Mouse (Mus musculus) brain, embryonic 14.5 days (tissue): ENCODE data around the gene Akap14.

Experiments used
- CTCF ChIP-seq: fragments of 200-500 bp; IDR thresholded peaks from 2 replicates; pipeline ENCODE4 v1.5.1; 2012; ENCODE audit warnings: inconsistent platforms, mild to moderate bottlenecking, moderate library complexity, borderline replicate concordance; ENCODE audit not compliant: insufficient read depth, insufficient read length; ENCODE audit errors: extremely low read depth
- POLR2A ChIP-seq: fragments of 200-500 bp; IDR thresholded peaks from 2 replicates; pipeline ENCODE4 v1.6.1; 2012; ENCODE audit warnings: mild to moderate bottlenecking, inconsistent platforms, borderline replicate concordance; ENCODE audit not compliant: poor library complexity, insufficient read depth, insufficient read length, severe bottlenecking; ENCODE audit errors: extremely low read depth

DNA sequence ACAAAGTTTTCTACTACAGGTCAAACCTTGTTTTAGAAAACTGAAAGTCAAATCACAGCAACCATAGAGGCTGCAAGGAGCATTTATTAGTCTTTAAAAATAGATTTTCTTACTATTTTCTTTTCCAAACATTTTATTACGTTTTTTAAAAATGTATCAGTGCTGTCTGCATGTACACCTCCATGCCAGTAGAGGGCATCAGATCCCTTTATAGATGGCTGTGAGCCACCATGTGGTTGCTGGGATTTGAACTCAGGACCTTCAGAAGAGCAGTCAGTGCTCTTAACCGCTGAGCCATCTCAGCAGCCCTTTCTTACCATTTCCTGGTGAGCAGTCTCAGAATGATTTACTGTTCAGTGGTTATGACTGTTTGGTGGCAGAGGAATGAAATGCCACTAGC, 64.8 kb downstream of the Akap14 start:
- TF ChIP-seq CTCF (no peak), POLR2A (no peak)
